Mouse (Mus musculus): ENCODE measurements at regions not wholly inside any gene's neighbourhood (a gene's known extent, or its start where the extent isn't known, plus 50 kb on each side); places are given as distances from the start of the nearest gene placed in this dataset. TPM values are rescaled to one million over a fixed set of nuclear protein-coding genes. Genes with fewer than 3 reads are reported as not detected.

- Histone ChIP-seq H3K4me1 (peaks cover 9% of the 10 kb centered on the region; the same call in 1 of the 2 replicates), H3K36me3 (no peaks in the 10 kb centered on the region), H3K4me2 (replicated peaks) (no peak overlapping the region), H3K9me3 (no peaks in the 10 kb centered on the region), H3K27ac (no peak overlapping the region), H3K4me3 (no peak overlapping the region), H3K9ac (no peak overlapping the region), H3K27me3 (replicated peaks) (no peaks in the 10 kb centered on the region)
- ATAC-seq (ENCODE audit: low FRiP score, low read depth), result no peak
- WGBS, result 39% methylated on average over 10 of the region's 10 CpGs
These were observed 53.0 kb upstream of the Mkln1 start for GRCm38 (mm10) chr6:31345366-31346084.

GRCm38 (mm10) chr6:31348333-31348732 lies 50.2 kb upstream of the Mkln1 start:
- Histone ChIP-seq H3K36me3 (no peaks in the 10 kb centered on the region), H3K9me3 (no peaks in the 10 kb centered on the region), H3K9ac (no peak overlapping the region), H3K4me2 (replicated peaks) (no peak overlapping the region), H3K4me1 (peaks cover 9% of the 10 kb centered on the region; the same call in 1 of the 2 replicates), H3K27ac (no peak overlapping the region), H3K27me3 (replicated peaks) (no peaks in the 10 kb centered on the region), H3K4me3 (no peak overlapping the region)
- ATAC-seq (ENCODE audit: low FRiP score, low read depth), result no peak
- WGBS, result 93% methylated on average over 4 of the region's 4 CpGs

MicroRNAs encoded in the stretch of these regions (microRNA counts, 519-probe panel; counts per million panel counts)
- 342 counts per million, percentile 67 among the panel's probes with 10 or more counts for microRNA mmu-miR-29a

Small RNA genes lying in the stretch of these regions (microRNA-seq; reads per million reads assigned to microRNA genes)
- gene Mir29a (29.9 reads per million, percentile 35 among the genes with 10 or more reads in this experiment), gene Mir29b-1 (not detected)

Data from neural tube, embryonic 12.5 days (tissue).